Mouse (Mus musculus) G1E (cell line): ENCODE data around the gene 1700001P01Rik.

Experiments
- CTCF ChIP-seq: IDR thresholded peaks from 2 replicates; pipeline ENCODE4 v1.5.1; 2012; ENCODE audit warnings: low read depth, low read length, inconsistent platforms, mixed read lengths
- GATA1 ChIP-seq: IDR thresholded peaks from 2 replicates; pipeline ENCODE4 v1.6.1; 2012; ENCODE audit warnings: borderline replicate concordance, low read length, inconsistent platforms, mixed read lengths
- GATA2 ChIP-seq: IDR thresholded peaks from 2 replicates; pipeline ENCODE4 v1.6.1; 2012; ENCODE audit warnings: low read depth, low read length, inconsistent platforms, borderline replicate concordance
- POLR2AphosphoS5 ChIP-seq: IDR thresholded peaks from 2 replicates; pipeline ENCODE4 v1.6.1; 2012; ENCODE audit warnings: low read depth, low read length, inconsistent platforms; ENCODE audit not compliant: insufficient replicate concordance
- TAL1 ChIP-seq: conservative IDR thresholded peaks from 2 replicates; pipeline ENCODE4 v1.6.1; 2012; ENCODE audit warnings: low read depth, low read length, inconsistent platforms, mixed read lengths

DNA sequence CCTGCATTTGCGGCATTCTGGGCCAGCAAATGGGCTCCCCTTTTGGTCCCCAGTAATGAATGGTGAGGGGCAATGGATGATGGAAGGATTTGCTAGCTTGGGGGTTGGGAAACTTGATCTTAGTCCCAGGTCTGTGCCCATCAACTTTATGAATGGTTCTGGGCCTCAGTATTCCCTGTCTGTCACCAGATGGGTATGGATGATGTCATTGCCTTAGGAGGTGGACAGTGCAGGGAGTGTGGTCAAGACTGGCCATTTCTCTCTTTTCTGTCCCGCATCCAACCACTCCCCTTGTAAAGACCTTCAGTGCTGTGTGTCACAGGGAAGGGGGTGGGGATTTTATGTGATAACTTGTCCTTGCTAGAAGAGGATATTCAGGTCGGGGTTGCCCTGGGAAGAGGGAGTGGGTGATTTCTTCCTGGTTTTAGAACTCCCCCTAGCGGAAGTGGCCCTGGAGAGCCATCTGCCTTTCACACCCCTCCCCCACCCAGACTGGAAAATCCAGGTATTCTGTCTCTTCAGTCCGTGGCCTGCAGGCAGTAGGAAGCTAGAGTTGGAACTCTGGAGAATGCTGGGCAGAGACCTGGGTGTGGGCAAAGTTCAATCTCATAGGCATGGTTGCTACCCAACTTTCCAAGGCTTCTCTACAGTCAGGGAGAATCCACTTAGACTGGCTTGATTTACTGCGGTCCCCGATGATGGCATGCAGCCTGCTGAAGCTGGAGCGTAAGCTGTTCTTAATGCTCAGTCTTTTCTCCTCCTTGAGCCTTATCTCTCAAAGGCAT lies 25.9 kb upstream of the 1700001P01Rik start:
- TF ChIP-seq CTCF (no peak), TAL1 (no peak), GATA1 (no peak), POLR2AphosphoS5 (no peak), GATA2 (no peak)
